Mouse (Mus musculus): ENCODE data around the gene Dcbld2.

- TF ChIP-seq POLR2A (IDR thresholded peaks at IDR 0.05; ENCODE audit: control insufficient read depth, extremely low read depth, insufficient read depth, low read length, poor library complexity): no peak
- no peak for TF ChIP-seq CTCF (IDR thresholded peaks at IDR 0.05; ENCODE audit: borderline replicate concordance, control insufficient read depth, extremely low read depth, insufficient read depth, low read length, poor library complexity)
Observed at GRCm38 (mm10) chr16:58408487-58409281, 441 bp downstream of the Dcbld2 start.

Measured in thymus, adult 2 months (tissue).